Mouse (Mus musculus) lung, adult 18-20 months (tissue): ENCODE measurements around the gene Rpl5.
"Not testable (repeated sequence)": the region's sequence is repeated elsewhere in the genome, so short reads cannot be mapped to it uniquely, and the experiment has no call there.

ENCODE experiments used
- DNase-seq, 2 experiments: peaks; one replicate each; pipeline ENCODE4 v3.0.0; 2022; ENCODE audit warnings: mixed read lengths in 2 of 2

The Rpl5 gene

DNA sequence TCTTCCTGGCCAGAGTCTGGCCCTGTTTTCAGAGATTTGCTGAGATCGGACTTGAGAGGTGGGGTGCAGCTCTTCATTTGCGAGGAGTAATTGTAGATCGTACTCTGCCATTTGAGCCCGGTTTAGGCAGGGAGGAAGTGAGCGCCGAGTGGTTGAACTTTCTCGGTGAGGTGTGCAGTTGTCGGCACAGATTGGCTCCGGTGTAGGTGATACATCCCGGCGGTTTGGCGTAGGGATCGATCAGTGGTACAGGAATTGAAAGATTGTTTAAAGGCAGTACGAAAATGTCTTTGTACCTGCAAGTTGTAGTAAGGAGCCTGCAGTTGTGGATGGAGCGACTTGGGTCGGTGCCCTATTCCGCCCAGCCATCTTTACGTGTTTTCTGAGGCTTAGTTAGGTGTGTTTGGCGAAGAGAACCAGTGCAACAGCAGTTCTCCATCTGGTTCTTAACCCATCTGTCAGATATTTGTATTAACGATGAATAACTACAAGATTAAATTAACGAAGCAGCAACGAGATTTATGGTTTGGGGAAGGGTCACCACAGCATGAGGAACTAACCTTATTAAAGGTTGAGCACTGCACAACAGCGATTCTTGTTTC lies 813 bp downstream of the Rpl5 start:
- no peak for DNase-seq

DNA sequence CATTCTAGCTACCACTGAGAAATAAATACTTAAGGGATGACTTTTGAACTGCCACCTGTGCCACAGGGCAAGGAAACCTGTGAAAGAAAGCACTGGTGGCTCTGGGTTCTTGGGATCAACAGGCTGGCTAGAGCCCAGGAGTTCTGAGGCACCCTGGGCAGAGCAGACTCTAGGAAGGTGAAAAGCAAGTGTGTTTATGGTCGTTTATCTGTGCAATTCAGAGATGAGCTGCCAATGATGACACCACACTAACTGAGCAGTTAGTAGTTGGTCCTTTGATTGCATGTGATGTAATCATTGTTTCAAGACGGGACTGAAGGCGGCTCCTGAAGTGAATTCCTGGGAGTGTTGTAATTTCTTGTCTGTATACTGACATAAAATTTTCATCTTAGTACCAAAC lies 4.0 kb downstream of the Rpl5 start:
- DNase-seq, result no peak

DNA sequence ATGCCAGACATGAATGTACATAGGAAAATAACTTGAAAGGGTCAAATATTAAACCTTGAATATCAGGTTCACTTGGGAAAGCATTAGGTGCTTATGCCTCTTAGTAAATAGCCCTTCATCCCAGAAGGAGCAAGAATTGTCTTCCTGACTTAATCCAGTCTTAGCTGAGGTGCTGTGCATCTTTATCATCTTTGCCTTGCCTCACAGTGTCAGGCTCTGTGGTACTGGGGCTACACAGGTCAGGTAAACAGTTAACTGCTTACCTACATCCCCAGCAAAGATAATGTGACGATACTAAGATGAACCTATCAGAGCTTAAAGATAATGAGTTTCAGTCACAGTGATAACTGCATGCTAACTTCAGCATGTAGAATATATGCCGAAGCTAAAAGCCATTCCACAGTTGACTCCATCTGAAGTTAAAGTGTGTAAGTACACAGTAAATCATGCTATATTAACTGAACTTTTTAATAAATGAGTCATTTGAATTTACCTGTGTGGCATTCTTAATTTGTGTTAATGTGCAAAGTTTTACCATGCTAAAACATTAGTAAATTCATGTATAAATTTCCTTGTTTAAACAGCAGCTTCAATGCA lies 8.3 kb downstream of the Rpl5 start:
- DNase-seq, result no peak

DNA sequence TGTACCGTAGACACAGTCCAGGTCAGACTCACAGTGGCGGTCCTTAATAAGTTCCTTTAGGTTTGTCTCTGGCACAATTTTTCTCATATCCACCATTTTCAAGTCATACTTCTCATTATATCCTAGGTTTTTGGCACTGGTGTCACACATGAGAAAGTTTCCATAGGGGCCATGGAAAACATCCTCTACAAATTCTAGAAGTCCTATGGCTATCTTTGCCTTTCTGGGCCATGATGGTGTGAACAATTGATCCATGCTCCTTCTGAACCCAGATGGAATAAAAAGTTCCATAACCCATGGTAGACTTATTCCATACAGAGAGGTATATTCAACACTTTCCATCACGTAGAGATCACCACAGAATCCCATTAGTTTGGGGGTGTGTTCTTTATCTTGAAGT lies 9.4 kb downstream of the Rpl5 start:
- no peak for DNase-seq

DNA sequence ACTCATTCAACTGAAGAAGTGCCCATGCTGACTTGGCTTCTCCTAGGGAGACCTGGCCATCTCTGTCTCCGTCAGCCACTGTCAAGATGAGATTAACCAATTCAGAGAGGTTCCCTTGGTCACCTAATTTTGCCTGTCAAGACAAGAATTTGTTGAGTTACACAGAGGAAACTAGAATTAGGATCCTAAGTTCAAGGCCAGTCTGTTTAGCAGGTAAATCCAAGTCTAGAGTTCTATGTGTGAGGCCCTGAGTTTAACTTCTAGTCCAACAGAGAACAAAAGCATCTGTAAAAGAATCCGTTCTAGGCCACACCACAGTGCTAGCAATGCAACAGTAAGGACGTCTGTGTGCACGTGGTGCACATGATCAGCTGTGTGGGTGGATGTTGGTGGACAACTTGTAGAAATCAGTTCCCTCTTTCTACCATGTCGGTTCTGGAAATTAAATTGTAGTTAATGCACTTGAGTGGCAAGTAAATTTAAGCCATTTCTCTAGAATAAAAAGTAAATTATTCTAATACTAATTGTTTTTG lies 9.8 kb downstream of the Rpl5 start:
- DNase-seq, result peak in 1 of 2 experiments; percentile 18

DNA sequence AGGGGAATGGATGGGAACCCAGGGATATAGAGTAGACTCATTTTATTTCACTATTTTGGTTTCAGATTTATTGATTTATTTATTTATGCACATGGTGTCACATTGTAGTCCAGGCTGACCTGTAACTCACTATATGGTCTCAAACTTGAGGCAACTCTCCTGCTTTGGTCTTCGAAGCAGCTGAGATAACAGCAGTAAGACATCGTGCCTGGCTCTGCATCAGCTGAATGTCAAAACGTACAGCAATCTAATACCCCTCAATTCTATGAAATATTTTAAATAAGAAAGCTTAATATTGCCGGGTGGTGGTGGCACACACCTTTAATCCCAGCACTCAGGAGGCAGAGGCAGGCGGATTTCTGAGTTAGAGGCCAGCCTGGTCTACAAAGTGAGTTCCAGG lies 10.7 kb downstream of the Rpl5 start:
- DNase-seq, result no peak

DNA sequence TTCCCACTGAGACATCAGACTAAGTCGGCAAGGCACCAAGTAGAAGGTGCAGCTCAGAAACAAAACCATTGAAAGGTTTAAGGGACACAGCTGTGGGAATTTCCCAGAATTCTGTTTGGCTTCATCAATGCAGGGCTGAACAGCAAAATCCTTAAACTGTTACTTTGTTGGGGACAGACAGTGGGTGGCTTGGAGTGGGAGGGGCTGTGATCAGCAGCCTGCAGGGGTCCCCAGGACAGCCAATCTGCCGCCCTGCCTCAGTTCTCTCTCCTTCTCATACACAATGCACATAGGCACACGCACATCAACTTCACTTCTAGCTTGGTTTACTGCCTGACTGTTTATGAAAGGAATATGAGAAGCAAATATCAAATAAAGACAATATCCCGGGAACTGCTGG lies 15.0 kb downstream of the Rpl5 start:
- DNase-seq, result no peak

DNA sequence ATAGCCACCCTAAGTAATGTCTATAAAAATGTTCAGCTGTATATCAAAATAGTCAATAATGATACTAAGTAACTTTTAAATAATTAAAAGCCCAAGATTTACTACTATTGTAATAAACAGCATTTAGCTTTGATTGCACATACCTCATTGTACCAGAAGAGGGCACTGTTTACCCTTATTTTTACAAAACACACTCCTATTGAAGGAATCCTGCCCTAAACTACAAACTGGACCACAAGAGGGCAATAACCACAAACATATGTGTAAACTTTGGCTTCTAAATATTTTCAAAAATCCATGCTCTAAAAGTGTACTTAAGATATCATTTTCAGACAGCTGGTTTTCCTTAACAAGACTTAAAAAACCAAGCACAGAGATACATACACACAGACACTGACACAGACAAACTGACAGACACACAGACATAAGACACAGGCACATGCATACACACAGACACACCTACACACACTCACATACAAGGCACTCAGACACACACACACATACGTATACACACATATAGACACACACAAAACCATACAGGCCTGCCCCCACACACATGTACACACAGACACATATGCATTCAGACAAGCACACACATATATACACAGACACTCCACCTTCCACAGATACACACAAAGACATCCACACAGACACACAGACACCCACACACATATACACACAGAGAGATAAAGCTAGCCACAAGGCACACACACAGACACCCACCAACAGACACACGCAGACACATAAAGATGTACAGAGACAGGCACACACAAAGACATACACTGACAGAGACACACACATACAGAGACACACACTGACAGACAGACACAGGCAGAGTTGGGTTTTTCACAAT lies 21.3 kb downstream of the Rpl5 start:
- DNase-seq, result peak in 1 of 2 experiments; percentile 62

DNA sequence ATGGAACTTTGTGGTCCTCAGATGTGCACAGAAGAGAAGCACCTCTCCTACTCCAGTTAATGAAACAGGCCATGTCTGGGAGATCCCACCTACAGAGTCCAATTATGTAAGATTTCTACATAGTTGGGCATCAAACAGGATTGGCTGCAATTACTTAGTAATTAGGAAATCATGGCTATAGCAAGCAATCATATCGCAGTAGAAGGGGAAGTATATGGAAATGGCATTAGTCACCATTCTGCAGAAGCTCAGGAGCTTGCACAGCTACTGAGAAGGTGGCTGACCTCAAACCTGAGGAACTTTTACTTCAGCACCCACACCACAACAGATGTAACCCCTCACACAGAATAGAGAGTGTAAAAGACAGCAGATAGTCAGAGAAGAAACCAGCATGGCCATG lies 22.5 kb downstream of the Rpl5 start:
- no peak for DNase-seq

DNA sequence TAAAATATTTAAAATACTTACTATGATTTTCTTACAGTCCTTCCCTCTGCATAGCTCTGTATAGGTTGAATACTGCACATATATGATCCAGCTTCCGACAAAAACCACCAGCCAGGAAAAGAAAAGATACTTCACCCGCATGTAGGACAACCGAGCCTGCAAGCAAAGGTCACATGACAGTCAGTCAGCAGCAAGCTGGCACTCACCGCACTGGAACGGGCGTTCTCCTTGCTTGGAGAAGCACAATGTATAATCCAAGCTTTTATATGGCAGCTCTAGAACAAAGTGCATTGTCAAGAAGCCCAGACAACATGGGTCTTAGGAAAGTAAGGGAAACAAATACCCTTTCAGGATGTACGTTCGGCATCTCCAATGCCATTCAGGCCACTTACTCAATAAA lies 24.3 kb downstream of the Rpl5 start:
- no peak for DNase-seq

DNA sequence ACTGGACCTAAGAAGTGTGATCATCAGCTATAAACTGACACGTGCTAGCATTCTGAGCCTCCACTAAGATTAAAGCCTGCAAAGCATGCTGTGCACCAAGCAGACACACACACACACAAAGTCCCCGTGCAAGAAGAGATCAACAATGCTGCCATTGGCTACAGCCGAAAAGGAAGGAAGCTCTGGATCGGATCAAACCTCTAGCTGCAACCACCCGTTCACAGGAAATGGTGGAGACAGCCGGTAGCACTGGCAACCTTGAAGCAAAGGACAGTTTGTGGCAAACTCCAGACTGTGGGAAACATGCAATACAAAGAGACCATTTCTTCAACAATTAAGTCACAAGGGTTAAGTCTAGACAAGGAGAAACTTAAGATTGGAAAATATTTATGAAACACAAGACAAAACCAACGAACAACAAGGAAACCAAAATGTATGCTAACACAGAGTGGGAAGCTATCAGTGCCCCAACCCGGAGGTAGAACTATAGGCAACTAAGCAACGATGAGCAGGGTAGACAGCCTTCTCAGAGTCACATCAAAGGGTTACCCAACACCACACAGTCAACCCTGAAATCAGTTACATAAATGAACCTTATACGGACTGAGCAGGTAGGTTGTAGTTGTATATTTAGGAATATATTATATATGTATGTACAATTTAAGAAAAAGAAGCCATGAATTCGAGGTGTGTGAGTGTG lies 26.4 kb downstream of the Rpl5 start:
- DNase-seq, result no peak

DNA sequence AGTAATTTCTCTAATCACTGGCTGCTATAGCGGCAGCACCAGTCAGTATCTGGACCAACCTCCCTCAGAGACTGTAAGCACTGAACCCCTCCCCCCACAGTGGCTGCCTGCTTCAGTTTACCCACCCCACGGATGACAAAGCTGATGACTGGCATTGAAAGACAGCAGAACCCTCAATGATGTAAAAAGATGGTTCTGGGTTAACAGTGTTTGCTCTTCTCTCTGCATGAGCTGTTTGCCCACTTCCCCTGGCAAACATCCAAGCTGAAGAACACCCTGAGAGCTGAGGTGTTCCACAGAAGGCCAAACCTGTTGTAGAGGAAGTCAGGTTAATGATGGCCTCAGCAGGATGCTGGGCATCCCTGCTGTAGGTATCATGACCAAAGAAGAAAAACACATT lies 32.3 kb downstream of the Rpl5 start:
- DNase-seq, result peak; percentile 35 to 38

DNA sequence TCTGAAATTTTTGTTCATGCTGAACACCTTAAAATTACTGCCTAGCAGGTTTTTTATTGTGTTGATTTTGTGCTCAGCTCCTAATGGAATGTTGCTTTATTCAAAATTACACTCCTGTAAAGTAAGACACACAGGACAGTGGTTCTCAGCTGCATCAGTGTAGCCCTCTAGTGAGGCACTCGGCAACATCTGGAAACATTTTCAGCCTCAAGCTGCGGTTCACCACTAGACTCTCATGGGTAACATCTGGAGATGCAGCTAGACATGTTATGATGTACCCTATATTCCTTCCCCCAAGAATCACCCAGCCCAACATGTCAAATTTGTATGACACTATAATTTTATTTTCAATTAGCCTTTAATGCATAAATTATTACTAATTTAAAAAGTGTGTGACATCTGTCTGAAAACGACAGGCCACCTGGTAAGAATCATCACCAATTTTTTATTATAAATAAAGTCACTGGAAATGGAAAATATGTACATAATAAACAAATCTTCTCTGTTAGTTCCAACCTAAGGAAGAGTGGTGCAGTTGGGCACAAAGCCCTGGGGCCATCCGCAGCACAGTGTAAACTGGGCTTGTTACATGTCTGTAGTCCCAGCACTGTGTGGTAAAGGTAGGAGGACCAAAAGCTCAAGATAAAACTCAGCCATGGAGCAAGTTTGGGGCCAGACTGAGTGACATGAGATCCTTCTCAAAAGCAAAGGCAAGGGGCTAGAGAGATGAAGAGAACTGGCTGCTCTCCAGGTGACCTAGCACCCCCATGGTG lies 33.1 kb downstream of the Rpl5 start:
- DNase-seq, result no peak

DNA sequence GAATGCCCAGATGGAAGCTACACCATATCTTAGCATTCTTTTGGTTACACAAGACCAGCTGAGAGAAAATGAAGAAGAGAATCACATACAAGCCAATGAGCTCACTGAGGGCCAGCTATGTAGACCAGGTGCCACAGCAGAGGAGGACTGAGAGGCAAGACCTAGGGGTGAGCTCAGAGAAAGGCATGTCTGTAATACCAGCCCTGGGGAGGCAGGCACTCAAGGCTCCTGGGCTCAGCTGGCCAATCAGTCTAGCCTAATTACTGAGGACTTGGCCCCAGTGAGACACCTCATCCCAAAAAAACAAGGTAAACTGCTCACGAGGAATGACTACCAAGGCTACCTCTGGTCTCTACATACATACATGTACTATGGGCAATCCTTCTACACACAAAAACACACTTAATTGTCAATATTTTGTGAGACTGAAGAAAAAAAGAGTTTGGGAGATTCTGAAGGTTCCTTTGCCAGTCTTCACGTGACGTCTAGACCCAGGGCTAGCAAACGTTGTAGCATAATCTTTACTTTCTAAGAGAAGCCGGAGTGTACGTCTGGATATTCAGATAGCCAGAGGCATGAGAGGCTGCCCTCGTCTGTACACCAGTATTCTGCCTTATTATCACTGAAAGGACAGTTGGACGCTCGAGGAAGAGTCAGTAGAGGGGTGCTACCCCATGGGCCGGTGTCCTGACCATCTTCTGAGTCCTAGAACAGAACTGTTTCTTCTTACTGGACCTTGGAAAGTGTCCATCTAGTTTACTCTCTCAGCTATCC lies 34.7 kb downstream of the Rpl5 start:
- DNase-seq, result no peak

DNA sequence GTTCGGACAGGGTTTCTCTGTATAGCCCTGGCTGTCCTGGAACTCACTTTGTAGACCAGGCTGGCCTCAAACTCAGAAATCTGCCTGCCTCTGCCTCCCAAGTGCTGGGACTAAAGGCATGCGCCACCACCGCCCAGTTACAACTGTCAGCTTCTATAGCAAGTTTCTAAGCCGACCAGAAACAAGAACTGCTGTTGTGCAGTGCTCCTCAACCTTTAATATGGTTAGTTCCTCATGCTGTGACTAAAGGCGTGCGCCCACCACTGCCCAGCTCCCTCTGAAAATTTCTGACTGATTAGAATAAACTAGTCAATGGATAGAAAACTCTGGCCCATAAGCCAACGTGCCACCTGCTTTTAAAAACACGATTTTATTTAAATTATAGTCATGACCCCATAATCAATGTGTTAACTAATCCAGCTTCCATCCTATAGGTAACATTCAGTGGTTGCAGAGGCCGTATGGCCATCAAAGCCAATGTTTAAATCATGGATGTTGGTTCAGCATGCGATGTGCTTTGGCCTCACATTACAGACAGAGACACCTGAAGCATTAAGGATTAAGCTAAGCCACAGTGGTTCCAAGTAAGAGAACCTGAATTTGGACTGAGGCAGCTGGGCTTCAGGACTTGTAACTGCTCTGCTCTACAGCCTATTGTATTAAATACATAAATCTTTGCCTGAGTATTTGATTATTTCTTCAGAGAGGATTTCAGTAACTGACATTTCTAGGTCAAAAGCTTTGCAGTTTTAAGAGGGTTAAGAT lies 36.5 kb downstream of the Rpl5 start:
- no peak for DNase-seq

DNA sequence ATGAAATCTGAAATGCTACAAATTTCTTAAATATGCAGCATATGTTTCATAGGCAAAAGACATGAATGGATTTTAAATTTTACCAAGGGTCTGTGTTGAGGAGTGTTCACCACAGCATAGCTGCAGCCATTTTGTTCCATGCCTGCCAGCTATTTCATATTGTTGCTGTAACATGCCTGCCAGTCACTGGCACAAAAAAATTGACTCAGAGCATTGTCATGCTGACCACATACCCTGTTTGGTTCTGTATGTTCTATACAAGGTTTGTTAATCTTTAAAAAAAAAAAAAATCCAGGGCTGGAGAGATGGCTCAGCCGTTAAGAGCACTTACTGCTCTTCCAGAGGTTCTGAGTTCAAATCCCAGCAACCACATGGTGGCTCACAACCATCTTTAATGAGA lies 38.2 kb downstream of the Rpl5 start:
- DNase-seq, result not testable (repeated sequence)

DNA sequence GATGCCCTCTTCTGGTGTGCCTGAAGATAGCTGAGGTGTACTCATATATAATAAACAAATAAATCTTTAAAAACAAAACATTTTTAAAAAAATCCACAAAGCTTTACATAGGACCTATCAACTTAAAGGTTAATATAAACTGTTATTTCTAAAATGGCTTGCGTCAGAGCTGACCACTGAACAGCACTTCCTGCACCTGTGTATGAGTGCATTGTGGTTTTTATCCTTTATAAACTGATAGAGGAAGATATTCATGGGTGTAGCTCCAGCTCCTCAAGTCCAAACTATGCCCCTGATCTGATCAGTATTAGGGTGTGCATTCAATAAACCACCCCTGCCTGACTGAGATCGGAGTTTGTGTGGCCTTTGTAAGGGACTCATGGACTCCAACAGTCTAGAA lies 38.6 kb downstream of the Rpl5 start:
- DNase-seq, result no peak

DNA sequence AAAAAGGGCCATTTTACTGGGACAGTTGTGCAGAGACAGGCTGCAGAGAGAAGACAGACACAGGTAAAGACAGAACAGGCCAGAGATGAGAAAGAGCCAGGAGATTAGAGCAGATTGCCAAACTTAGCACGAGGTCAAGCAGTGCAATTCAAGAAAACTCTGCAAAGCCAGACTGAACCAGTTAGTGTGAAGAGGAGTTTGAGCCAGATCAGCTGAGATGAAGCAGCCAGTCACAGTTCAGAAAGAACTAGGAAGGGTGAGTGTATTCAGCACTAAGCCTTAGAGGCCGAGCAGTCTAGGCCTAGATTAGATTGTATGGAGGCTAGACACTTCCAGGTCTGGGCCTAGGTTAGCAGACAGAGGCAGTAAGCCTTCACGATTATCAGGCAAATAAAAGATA lies 39.4 kb downstream of the Rpl5 start:
- DNase-seq, result peak; percentile 24 to 53

DNA sequence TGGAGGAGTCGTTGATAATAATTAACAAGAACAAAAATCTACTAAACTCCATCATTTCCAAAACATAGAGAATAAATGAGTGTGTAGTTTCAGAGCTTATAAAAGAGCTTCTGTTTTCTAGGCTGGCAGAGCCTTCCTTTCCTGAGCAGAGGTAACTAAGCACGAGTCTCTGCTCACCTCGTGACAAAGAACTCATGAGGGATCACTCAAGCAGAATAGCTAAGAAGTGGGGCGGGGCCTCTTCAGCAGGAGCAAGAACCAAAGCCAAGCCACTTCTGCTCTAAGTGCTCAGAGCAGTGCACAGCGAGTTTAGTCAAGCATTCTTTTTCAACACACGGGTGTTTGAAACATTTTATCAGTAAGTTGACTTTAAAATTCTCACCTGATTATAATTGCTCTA lies 40.9 kb downstream of the Rpl5 start:
- peak; percentile 86 to 88 for DNase-seq

DNA sequence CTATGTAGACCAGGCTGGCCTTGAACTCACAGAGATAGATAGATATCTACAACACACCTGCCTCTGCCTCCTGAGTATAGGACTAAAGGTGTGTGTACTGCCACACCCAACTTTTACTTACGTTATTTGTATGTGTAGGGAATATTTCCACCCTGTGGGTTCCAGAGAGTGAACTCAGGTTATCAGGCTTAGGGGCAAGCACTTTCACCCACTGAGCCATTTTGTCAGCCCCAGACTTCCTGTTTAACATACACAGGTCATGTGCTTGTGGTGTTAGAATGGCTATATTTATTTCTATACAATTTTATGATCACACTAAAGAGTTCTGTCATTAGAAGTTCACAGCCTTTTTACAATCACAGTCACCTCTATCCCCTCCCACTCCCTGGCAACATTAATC lies 42.6 kb downstream of the Rpl5 start:
- DNase-seq, result no peak

DNA sequence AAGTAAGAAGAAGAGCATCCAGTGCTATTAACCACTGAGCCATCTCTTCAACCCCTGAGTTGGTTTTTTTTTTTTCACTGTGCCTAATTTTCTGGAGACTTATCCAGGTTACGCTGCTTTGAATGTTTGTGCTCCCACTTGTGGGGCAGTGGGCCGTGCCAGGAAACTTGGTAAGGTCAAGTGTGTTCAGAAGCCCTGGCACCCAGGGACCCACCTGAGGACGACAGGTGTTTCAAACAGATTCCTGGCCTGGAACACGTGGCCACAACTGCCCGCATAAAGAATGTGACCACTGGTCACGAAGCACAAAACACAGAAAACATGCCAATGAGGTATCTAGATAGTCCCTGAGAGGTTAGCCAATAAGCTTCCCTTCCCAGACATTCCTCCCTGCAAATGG lies 43.2 kb downstream of the Rpl5 start:
- peak; percentile 85 for DNase-seq
